Mouse (Mus musculus) cerebellum, adult 11-12 months (tissue): Measurements from ENCODE around the gene Vmn2r82.
"Not testable (repeated sequence)": the region's sequence is repeated elsewhere in the genome, so short reads cannot be mapped to it uniquely, and the experiment has no call there.

Experiments used
- DNase-seq: peaks from one replicate; pipeline ENCODE4 v3.0.0; 2022

The Vmn2r82 gene

GRCm38 (mm10) chr10:79356220-79356619 is at the start of gene Vmn2r82:
Gene Vmn2r82, plus strand, starts transcription at chr10:79356520.
- not testable (repeated sequence) for DNase-seq

GRCm38 (mm10) chr10:79322033-79322736 is 34.1 kb upstream of the Vmn2r82 start:
- DNase-seq, result not testable (repeated sequence)

GRCm38 (mm10) chr10:79322737-79323086 is 33.6 kb upstream of the Vmn2r82 start:
- DNase-seq, result no peak

GRCm38 (mm10) chr10:79399946-79400700 is 43.8 kb downstream of the Vmn2r82 start:
- DNase-seq, result not testable (repeated sequence)

- DNase-seq, result no peak
Measured at GRCm38 (mm10) chr10:79417142-79417771, 60.9 kb downstream of the Vmn2r82 start.

GRCm38 (mm10) chr10:79417772-79418170 is 61.5 kb downstream of the Vmn2r82 start:
- not testable (repeated sequence) for DNase-seq

GRCm38 (mm10) chr10:79435141-79435820 is 79.0 kb downstream of the Vmn2r82 start:
- DNase-seq, result not testable (repeated sequence)
